Mouse (Mus musculus) left cerebral cortex, adult 18-20 months (tissue): ENCODE data around the gene 1700020A23Rik. TPM values are rescaled to one million over a fixed set of nuclear protein-coding genes. Genes with fewer than 3 reads are reported as not detected.

Source experiments
- DNase-seq, 2 experiments: peaks; one replicate each; pipeline ENCODE4 v3.0.0; 2021 to 2022; ENCODE audit warnings: low spot score in 2 of 2, mixed read lengths in 1 of 2
- total RNA-seq, 2 experiments: library from RNA; stranded (reverse); gene quantifications; 2 replicates each; pipeline ENCODE4 v1.2.3; 2021

Gene 1700020A23Rik
- total RNA-seq, 2 experiments from 2014 or later: not detected

GRCm38 (mm10) chr2:130450434-130450796 is 45.4 kb downstream of the 1700020A23Rik start:
- peak; percentile 64 to 78 for DNase-seq

- DNase-seq: peak in 1 of 2 experiments; percentile 22
Measured at GRCm38 (mm10) chr2:130451086-130451726, 46.1 kb downstream of the 1700020A23Rik start.

GRCm38 (mm10) chr2:130451727-130452090 is 46.6 kb downstream of the 1700020A23Rik start:
- DNase-seq: no peak

- DNase-seq: no peak
Measured at GRCm38 (mm10) chr2:130452266-130452665, 47.2 kb downstream of the 1700020A23Rik start.

GRCm38 (mm10) chr2:130453421-130453820 is 48.4 kb downstream of the 1700020A23Rik start:
- DNase-seq: peak; percentile 29 to 37

- peak; percentile 22 to 30 for DNase-seq
Measured at GRCm38 (mm10) chr2:130454748-130455370, 49.8 kb downstream of the 1700020A23Rik start.

Other genes with a start within 250 kb of the 1700020A23Rik start
- gene Snrpb, start 225.9 kb upstream of the 1700020A23Rik start, total RNA-seq: 100 to 1,000 TPM; 110 to 119 TPM
- gene Tmc2, start 210.1 kb upstream of the 1700020A23Rik start, total RNA-seq: not detected
- gene Nop56, start 130.8 kb upstream of the 1700020A23Rik start, total RNA-seq: 100 to 1,000 TPM; 114 to 135 TPM
- gene Idh3b, start 120.7 kb upstream of the 1700020A23Rik start, total RNA-seq: 100 to 1,000 TPM; 287 to 311 TPM
- 1 to 10 TPM; 7.4 to 8.2 TPM for gene Ebf4, start 110.1 kb upstream of the 1700020A23Rik start, total RNA-seq
- gene Cpxm1, start 7.7 kb upstream of the 1700020A23Rik start, total RNA-seq: 1 to 10 TPM; 6.1 to 7.8 TPM
- gene Gm28372, start within 50 bp of the 1700020A23Rik start, total RNA-seq: not detected
- gene Tmem239, start 1.2 kb downstream of the 1700020A23Rik start, total RNA-seq: not detected
- 10 to 100 TPM; 88.2 to 88.6 TPM for gene Vps16, start 19.1 kb downstream of the 1700020A23Rik start, total RNA-seq
- gene Pced1a, start 19.4 kb downstream of the 1700020A23Rik start, total RNA-seq: 10 to 100 TPM; 19.5 to 22.1 TPM
- gene Ptpra, start 45.0 kb downstream of the 1700020A23Rik start, total RNA-seq: 100 to 1,000 TPM; 214 to 229 TPM
- gene Mrps26, start 158.5 kb downstream of the 1700020A23Rik start, total RNA-seq: 10 to 100 TPM; 71.0 to 75.4 TPM
- gene Oxt, start 170.9 kb downstream of the 1700020A23Rik start, total RNA-seq: not detected
- 1 to 10 TPM in 1 of 2 experiments, under 1 TPM in 1; 0.87 to 1.2 TPM for gene Avp, start 177.3 kb downstream of the 1700020A23Rik start, total RNA-seq
- 10 to 100 TPM in 1 of 2 experiments, 1 to 10 TPM in 1; 7.8 to 13.4 TPM for gene Fastkd5, start 224.8 kb downstream of the 1700020A23Rik start, total RNA-seq
- gene Ubox5, start 224.8 kb downstream of the 1700020A23Rik start, total RNA-seq: 10 to 100 TPM in 1 of 2 experiments, 1 to 10 TPM in 1; 8.2 to 10.7 TPM
- gene Lzts3, start 237.5 kb downstream of the 1700020A23Rik start, total RNA-seq: 100 to 1,000 TPM; 193 to 229 TPM